Mouse (Mus musculus): ENCODE data around the gene Traf3ip1. TPM values are rescaled to one million over a fixed set of nuclear protein-coding genes. Genes with fewer than 3 reads are reported as not detected.

Traf3ip1 gene
- polyA plus RNA-seq, 1 experiment from 2014 or later = 11.8 TPM

Other genes starting within 250 kb of the Traf3ip1 start
- gene Ube2f, start 244.3 kb upstream of the Traf3ip1 start, polyA plus RNA-seq (2016; fragmentation: Nextera tagmentation; extraction: Ambion mirVana) = 70.2 and 71.1 TPM in 2 replicates
- 12.3 and 13.7 TPM in 2 replicates for gene Scly, start 196.3 kb upstream of the Traf3ip1 start, polyA plus RNA-seq (2016; fragmentation: Nextera tagmentation; extraction: Ambion mirVana)
- 0.08 TPM in 2 replicates for gene Espnl, start 172.6 kb upstream of the Traf3ip1 start, polyA plus RNA-seq (2016; fragmentation: Nextera tagmentation; extraction: Ambion mirVana)
- 0.82 and 0.84 TPM in 2 replicates for gene Klhl30, start 143.6 kb upstream of the Traf3ip1 start, polyA plus RNA-seq (2016; fragmentation: Nextera tagmentation; extraction: Ambion mirVana)
- gene Erfe, start 128.2 kb upstream of the Traf3ip1 start, polyA plus RNA-seq (2016; fragmentation: Nextera tagmentation; extraction: Ambion mirVana) = 1.5 and 1.6 TPM in 2 replicates
- gene Ilkap, start 95.8 kb upstream of the Traf3ip1 start, polyA plus RNA-seq (2016; fragmentation: Nextera tagmentation; extraction: Ambion mirVana) = 178 and 186 TPM in 2 replicates
- gene Hes6, start 80.6 kb upstream of the Traf3ip1 start, polyA plus RNA-seq (2016; fragmentation: Nextera tagmentation; extraction: Ambion mirVana) = 121 and 127 TPM in 2 replicates
- 1.9 and 2.1 TPM in 2 replicates for gene Per2, start 35.3 kb upstream of the Traf3ip1 start, polyA plus RNA-seq (2016; fragmentation: Nextera tagmentation; extraction: Ambion mirVana)
- gene Asb1, start 45.9 kb downstream of the Traf3ip1 start, polyA plus RNA-seq (2016; fragmentation: Nextera tagmentation; extraction: Ambion mirVana) = 6.6 and 9.3 TPM in 2 replicates